16 mouse cellular contexts compared by ENCODE assay signal in the genomic region with DNA sequence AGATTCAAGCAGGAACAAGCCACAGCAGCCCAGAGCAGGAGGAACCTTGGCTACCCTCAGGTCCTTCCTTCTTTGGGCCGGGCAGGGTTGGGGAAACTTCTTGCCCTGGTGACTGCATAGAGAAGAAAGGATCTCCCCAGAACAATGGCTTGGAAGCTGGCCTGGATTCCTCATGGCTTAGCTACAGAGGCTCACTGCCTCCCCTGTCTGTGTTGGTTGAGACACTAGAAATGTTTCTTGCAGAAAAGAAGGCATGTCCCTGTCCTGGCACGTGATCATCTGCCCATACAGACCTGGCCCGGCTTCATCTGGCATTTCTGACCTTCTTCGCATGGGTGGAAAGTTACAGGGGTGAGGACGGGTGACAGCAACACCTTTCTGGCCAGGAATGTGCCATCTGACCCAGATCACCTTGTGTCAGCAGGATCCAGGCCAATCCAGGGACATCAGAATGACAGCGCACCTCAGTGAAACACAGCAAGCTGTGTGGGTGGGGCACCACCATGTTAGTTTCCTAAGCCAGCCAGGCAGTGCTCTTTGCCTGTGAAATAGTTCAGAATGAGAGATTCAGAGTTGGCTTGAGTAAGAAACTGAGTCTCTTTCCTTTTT.
A peak's percentile ranks its signal among the peaks of the same experiment; 100 is the strongest.
DNase-seq lines count a peak whose midpoint lies in the region; ATAC-seq and TF ChIP-seq lines count a peak whose summit lies in the region.
"Had no signal": no experiment of that assay in that cellular context is flagged by ENCODE, and none has a peak within 500 bp of the region (broad histone marks: within the 10 kb centered on the region; RNA-seq: fewer than 3 reads in every experiment).

No protein-coding gene starts in this region.

- no peak overlapping the region for H3K4me2 ChIP-seq in heart, embryonic 11.5 days
- H3K4me2 ChIP-seq in midbrain, embryonic 11.5 days: no peak overlapping the region
- H3K4me2 ChIP-seq in midbrain, postnatal 0 days (ENCODE audit: low read depth, low read length, poor library complexity, severe bottlenecking): no peak overlapping the region
- no peak overlapping the region for H3K4me2 ChIP-seq in forebrain, postnatal 0 days (ENCODE audit: low read depth)
- H3K4me2 ChIP-seq: liver, embryonic 11.5 days; midbrain, embryonic 12.5 days had no signal

- 82% methylated on average over 6 of the region's 6 CpGs for whole genome bisulfite sequencing in heart, embryonic 11.5 days (ENCODE audit: insufficient replicate concordance)
- WGBS in midbrain, embryonic 11.5 days: 82% methylated on average over 6 of the region's 6 CpGs
- 84% methylated on average over 6 of the region's 6 CpGs for WGBS in midbrain, postnatal 0 days
- WGBS in forebrain, postnatal 0 days: 91% methylated on average over 6 of the region's 6 CpGs

- peak; percentile 37 to 48 for DNase-seq in heart, adult 18-20 months
- peak; percentile 56 for DNase-seq in midbrain, embryonic 11.5 days (ENCODE audit: low spot score, missing footprints)
- no peak for DNase-seq in midbrain, postnatal 0 days (ENCODE audit: low spot score)
- peak; percentile 23 to 27 for DNase-seq in heart, postnatal 36 days
- DNase-seq in forebrain, postnatal 0 days: no peak
- no peak for DNase-seq in T-cell, adult 2 months (ENCODE audit: low spot score)
- DNase-seq in left cerebral cortex, postnatal 14 days (ENCODE audit: low spot score in 2 of 2): no peak
- DNase-seq: adrenal gland, adult 8-10 months; gastrocnemius, postnatal 10 days; right cerebral cortex, adult 18-20 months; thymus, postnatal 36 days had no signal

- ATAC-seq in heart, embryonic 11.5 days (replicated peaks; ENCODE audit: insufficient number of reproducible peaks, low FRiP score, low TSS enrichment): no peak
- no peak for ATAC-seq in midbrain, embryonic 11.5 days (ENCODE audit: low FRiP score)
- ATAC-seq in midbrain, postnatal 0 days (ENCODE audit: low FRiP score): no peak
- ATAC-seq in forebrain, postnatal 0 days: no peak
- ATAC-seq: forebrain, embryonic 16.5 days; hindbrain, postnatal 0 days had no signal

- no peaks in the 10 kb centered on the region for H3K9me3 ChIP-seq in heart, embryonic 11.5 days (replicated peaks; ENCODE audit: control insufficient read depth, low read length)
- H3K9me3 ChIP-seq in midbrain, embryonic 11.5 days (ENCODE audit: control insufficient read depth, low read length): no peaks in the 10 kb centered on the region
- no peaks in the 10 kb centered on the region for H3K9me3 ChIP-seq in midbrain, postnatal 0 days (ENCODE audit: low read length)
- H3K9me3 ChIP-seq in forebrain, postnatal 0 days (ENCODE audit: low read length): no peaks in the 10 kb centered on the region
- H3K9me3 ChIP-seq: midbrain, embryonic 12.5 days had no signal

- intact Hi-C loops in heart, postnatal 36 days (cut with DNase I): no loop called here
- intact Hi-C loops in left cerebral cortex, postnatal 14 days (cut with DNase I): no loop called here

- no peaks in the 10 kb centered on the region for H3K36me3 ChIP-seq in heart, embryonic 11.5 days (ENCODE audit: control insufficient read depth, insufficient read depth, low read length)
- H3K36me3 ChIP-seq in midbrain, embryonic 11.5 days (ENCODE audit: control insufficient read depth, insufficient read depth, low read length): no peaks in the 10 kb centered on the region
- no peaks in the 10 kb centered on the region for H3K36me3 ChIP-seq in midbrain, postnatal 0 days (ENCODE audit: insufficient read depth, low read length)
- no peaks in the 10 kb centered on the region for H3K36me3 ChIP-seq in forebrain, postnatal 0 days (ENCODE audit: insufficient read depth)
- H3K36me3 ChIP-seq: midbrain, embryonic 12.5 days had no signal

- H3K4me1 ChIP-seq in heart, embryonic 11.5 days (ENCODE audit: control insufficient read depth, insufficient read depth, low read length): no peaks in the 10 kb centered on the region
- H3K4me1 ChIP-seq in midbrain, embryonic 11.5 days (ENCODE audit: control insufficient read depth, insufficient read depth, low read length): no peaks in the 10 kb centered on the region
- H3K4me1 ChIP-seq in midbrain, postnatal 0 days (ENCODE audit: insufficient read depth, low read length): no peaks in the 10 kb centered on the region
- H3K4me1 ChIP-seq in forebrain, postnatal 0 days (ENCODE audit: insufficient read depth): no peaks in the 10 kb centered on the region
- H3K4me1 ChIP-seq: midbrain, embryonic 12.5 days had no signal

- H3K9ac ChIP-seq in heart, embryonic 11.5 days (ENCODE audit: low read depth, low read length): no peak overlapping the region
- no peak overlapping the region for H3K9ac ChIP-seq in midbrain, embryonic 11.5 days (ENCODE audit: low read length)
- no peak overlapping the region for H3K9ac ChIP-seq in midbrain, postnatal 0 days (replicated peaks; ENCODE audit: low read length, poor library complexity, severe bottlenecking)
- H3K9ac ChIP-seq in forebrain, postnatal 0 days: no peak overlapping the region
- H3K9ac ChIP-seq: midbrain, embryonic 12.5 days had no signal

- no peak overlapping the region for H3K27ac ChIP-seq in heart, embryonic 11.5 days (ENCODE audit: low read depth, low read length)
- H3K27ac ChIP-seq in midbrain, embryonic 11.5 days (ENCODE audit: low read depth, low read length): no peak overlapping the region
- H3K27ac ChIP-seq in midbrain, postnatal 0 days (ENCODE audit: low read depth, low read length): no peak overlapping the region
- no peak overlapping the region for H3K27ac ChIP-seq in forebrain, postnatal 0 days (ENCODE audit: low read depth, low read length)
- H3K27ac ChIP-seq: hindbrain, postnatal 0 days; midbrain, embryonic 12.5 days had no signal

- H3K27me3 ChIP-seq in heart, embryonic 11.5 days (ENCODE audit: control insufficient read depth, insufficient read depth, low read length): no peaks in the 10 kb centered on the region
- H3K27me3 ChIP-seq in midbrain, embryonic 11.5 days (ENCODE audit: control insufficient read depth, insufficient read depth, low read length): peaks cover 3% of the 10 kb centered on the region; the same call in 1 of the 2 replicates
- H3K27me3 ChIP-seq in midbrain, postnatal 0 days (ENCODE audit: insufficient read depth, low read length): no peaks in the 10 kb centered on the region
- no peaks in the 10 kb centered on the region for H3K27me3 ChIP-seq in forebrain, postnatal 0 days (ENCODE audit: insufficient read depth, low read length)

- no peak overlapping the region for H3K4me3 ChIP-seq in heart, embryonic 11.5 days (ENCODE audit: low read depth, low read length)
- no peak overlapping the region for H3K4me3 ChIP-seq in midbrain, embryonic 11.5 days (ENCODE audit: low read depth, low read length)
- H3K4me3 ChIP-seq in midbrain, postnatal 0 days (ENCODE audit: low read depth, low read length): no peak overlapping the region
- no peak overlapping the region for H3K4me3 ChIP-seq in forebrain, postnatal 0 days (ENCODE audit: low read depth, low read length)
- H3K4me3 ChIP-seq: midbrain, embryonic 12.5 days had no signal

- TF ChIP-seq CTCF in midbrain, postnatal 0 days (IDR thresholded peaks at IDR 0.05): no peak
- no peak for TF ChIP-seq CTCF in forebrain, postnatal 0 days (IDR thresholded peaks at IDR 0.05; ENCODE audit: low read depth)

Comparison
In these comparisons a context has a peak if more than half of its experiments do, and no peak if none do; other contexts are left out.
1. DNase-seq: peak in heart, adult 18-20 months (2 of 2), midbrain, embryonic 11.5 days (single experiment) and heart, postnatal 36 days (2 of 2); none in midbrain, postnatal 0 days (single experiment), forebrain, postnatal 0 days (single experiment), T-cell, adult 2 months (single experiment) and left cerebral cortex, postnatal 14 days (0 of 2).